Mouse (Mus musculus): Measurements from ENCODE around the gene Fasl.

DNA sequence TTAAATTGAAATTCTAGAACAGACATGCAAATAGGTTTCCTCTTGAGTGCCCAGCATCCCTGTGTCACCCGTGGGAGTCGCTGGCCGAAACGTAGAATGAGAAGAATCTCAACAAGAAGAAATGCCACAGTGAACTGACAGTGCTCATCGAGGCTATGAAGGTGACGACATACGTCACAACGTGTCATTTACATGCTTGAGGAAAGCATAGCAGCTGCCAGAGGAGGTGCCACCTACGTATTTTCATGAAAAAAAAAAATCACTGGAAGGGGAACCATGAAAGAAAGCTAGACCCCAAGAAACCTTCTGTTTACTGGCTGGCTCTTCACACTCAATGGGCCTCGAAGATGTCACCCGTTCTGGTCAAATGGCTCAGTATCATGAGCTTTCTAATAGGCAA is 54.0 kb downstream of the Fasl start:
- TF ChIP-seq USF1 (IDR thresholded peaks at IDR 0.05; ENCODE audit: low read depth, low read length) (no peak), EP300 (IDR thresholded peaks at IDR 0.05; ENCODE audit: low read depth in 1 of 2, low read length in 2 of 2) (no peak), CTCF (IDR thresholded peaks at IDR 0.05 in 2 of 3, conservative IDR thresholded peaks at IDR 0.05 in 1 of 3; ENCODE audit: control insufficient read depth in 1 of 3, insufficient read depth in 1 of 3, low read depth in 2 of 3, low read length in 3 of 3, poor library complexity in 1 of 3, severe bottlenecking in 1 of 3) (no peak), CHD2 (IDR thresholded peaks at IDR 0.05; ENCODE audit: low read length) (no peak), HCFC1 (IDR thresholded peaks at IDR 0.05; ENCODE audit: low read depth, low read length) (no peak), TCF12 (IDR thresholded peaks at IDR 0.05; ENCODE audit: low read depth, low read length) (no peak)
